Mouse (Mus musculus): ENCODE results near the gene Stxbp6.

DNA sequence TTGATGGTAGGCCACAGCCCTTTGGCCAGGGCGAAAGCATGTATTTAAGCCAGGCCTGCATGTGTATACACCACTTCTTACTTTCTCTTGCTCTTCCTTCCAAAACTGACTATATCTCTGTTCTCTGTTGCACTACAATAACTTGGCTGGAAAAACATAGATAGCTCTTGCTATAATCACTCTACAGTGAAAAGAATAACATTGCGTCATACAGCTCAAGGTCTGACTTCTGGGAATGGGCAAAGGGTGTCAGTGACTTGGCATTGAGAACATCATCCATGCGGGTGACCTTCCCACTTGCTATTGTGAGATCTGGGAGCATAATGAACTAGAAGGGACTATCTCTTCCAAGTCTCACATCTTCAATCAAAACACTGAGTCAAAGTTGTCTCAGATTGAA lies 122.4 kb downstream of the Stxbp6 start:
- TF ChIP-seq CTCF (IDR thresholded peaks at IDR 0.05; ENCODE audit: control insufficient read depth, insufficient read depth, insufficient replicate concordance, low read depth, low read length) (no peak), POLR2A (IDR thresholded peaks at IDR 0.05; ENCODE audit: control insufficient read depth, low read depth, low read length) (no peak)

All from testis, adult 2 months (tissue).